Mouse (Mus musculus) spleen, adult 2 months (tissue): ENCODE data around the gene Pcolce2.

ENCODE experiments used
- CTCF ChIP-seq: fragments of 200-500 bp; IDR thresholded peaks from 2 replicates; pipeline ENCODE4 v1.5.1; 2011; ENCODE audit warnings: mild to moderate bottlenecking, inconsistent platforms; ENCODE audit not compliant: insufficient read depth, insufficient read length, insufficient replicate concordance; ENCODE audit errors: extremely low read depth
- POLR2A ChIP-seq: fragments of 200-500 bp; IDR thresholded peaks from 2 replicates; pipeline ENCODE4 v1.6.1; 2011; ENCODE audit warnings: low read depth, low read length, inconsistent platforms

DNA sequence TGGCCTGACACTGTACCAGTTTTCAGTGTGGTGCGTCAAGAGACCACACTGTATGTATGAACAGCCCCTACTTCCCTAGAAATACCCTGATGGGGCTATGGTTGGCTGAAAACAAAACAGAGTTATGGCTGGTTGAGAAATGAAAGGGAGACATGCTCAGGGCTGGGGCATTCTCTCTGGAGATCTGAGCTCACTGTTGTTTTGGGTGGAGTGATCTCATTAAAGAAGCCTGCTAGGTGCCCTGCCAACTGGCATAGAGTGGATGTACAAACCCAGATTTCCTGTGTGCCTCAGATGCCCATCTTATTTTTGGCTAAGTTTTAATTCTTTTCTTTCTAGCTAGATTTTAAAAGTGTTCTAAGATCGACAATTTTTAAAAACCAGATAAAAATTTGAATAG lies 20.5 kb downstream of the Pcolce2 start:
- TF ChIP-seq CTCF (no peak), POLR2A (no peak)
